Mouse (Mus musculus) cerebellum, postnatal 10 days (tissue): ENCODE data around the gene Rpl19.

Source experiments
- DNase-seq, 2 experiments: peaks; one replicate each; pipeline ENCODE4 v3.0.0; 2021; ENCODE audit warnings: mixed read lengths in 2 of 2

The Rpl19 gene

DNA sequence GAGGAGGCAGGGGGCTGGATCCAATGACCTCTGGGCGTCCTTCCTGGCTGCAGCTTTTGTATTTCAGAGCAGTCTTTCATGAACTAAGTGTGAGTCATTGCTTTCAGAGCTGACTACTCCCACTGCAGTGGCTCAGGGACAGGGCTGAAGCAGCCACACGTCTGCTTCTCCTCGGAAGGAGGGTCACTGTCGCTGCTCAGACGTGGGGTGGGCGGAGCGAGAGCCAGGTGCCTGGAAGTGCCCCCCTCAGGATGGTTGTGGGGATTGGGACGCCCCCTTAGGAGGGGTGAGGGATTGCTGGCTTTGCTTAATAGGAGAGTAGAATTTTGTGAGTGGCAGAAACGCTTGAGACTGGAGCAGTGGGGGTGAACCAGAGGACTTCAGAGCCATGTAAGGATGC lies 31.0 kb downstream of the Rpl19 start:
- DNase-seq: no peak

DNA sequence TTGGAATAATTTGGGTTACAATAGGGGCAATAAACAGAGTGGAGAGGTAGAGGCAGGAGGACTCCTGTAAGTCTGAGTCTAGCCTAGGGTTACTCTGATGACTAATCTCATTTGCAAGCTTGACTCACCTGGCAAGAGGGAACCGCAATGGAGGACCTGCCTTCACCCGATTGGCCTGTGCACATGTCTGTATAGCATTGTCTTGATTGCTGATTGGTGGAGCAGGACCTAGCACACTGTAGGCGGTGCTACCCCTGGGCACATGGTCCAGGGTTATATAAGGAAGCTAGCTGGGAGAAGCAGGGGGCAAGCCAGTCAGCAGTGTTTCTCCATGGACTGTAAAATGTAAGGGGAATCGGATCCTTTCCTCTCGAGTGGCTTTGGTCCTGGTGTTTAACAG lies 31.5 kb downstream of the Rpl19 start:
- peak in 1 of 2 experiments; percentile 47 for DNase-seq

DNA sequence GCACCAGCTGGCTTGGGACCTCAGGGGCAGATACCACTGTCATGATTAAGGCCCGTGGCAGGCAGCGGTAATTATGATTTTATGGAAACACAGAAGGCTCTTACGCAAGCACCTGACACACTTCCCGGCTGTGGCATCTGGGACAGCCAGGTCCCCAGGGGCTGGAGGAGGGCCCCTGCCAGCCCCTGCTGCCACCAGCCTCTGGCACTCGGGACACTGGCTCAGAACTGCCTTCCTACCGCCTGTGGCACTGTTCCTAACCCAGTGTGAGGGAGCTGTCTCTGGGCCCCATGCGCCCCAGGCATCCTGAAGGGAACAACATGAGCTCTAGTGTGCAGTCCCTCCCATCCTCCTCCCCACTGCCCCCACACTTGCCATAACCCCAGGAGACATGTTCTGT lies 33.2 kb downstream of the Rpl19 start:
- peak in 1 of 2 experiments; percentile 56 for DNase-seq

DNA sequence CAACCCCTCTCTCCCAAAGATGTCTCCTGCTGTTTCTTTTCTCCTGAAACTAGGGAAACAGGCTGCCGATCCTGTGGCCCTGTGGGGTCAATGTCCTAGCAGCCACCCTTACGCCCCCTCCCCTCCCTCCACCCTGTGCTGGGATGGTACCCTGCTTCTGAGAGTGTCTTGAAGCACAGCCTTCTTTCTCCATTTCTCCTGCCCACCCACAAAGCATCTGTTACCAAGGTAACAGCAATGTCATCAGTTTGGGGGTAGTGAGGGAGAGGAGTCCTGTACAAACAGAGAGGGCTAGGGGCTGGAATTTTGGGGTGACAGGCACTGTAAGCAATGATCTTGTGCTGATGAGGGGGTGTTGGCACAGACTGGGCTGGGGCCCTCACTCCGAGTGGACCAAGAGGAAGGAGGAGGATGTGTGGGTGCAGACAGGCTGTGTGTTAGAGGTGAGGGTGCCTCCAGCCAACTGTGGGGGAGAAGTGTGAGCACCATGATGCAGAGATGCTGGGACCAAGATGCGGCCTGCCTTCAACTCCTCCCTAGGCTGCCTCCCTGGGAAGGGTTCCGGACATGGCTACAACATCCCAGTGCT lies 33.7 kb downstream of the Rpl19 start:
- DNase-seq: no peak

DNA sequence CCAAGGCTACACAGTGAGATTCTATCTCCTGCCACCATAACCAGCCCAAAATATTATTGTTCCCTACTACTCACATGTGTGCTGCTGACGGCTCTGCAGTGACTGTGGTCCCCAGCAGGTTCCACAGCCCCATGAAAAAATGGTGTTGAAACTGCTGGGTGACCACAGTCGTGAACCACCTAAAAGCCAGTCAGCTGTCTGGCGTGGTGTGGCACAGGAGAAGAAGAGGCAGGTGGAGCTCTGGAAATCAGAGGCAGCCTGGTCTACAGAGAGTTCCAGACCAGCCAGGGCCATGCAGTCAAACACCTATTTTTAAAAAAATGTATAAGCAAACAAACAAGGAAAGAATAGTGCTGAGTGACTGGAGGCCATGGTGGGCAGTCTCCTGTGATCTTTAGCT lies 34.9 kb downstream of the Rpl19 start:
- no peak for DNase-seq

DNA sequence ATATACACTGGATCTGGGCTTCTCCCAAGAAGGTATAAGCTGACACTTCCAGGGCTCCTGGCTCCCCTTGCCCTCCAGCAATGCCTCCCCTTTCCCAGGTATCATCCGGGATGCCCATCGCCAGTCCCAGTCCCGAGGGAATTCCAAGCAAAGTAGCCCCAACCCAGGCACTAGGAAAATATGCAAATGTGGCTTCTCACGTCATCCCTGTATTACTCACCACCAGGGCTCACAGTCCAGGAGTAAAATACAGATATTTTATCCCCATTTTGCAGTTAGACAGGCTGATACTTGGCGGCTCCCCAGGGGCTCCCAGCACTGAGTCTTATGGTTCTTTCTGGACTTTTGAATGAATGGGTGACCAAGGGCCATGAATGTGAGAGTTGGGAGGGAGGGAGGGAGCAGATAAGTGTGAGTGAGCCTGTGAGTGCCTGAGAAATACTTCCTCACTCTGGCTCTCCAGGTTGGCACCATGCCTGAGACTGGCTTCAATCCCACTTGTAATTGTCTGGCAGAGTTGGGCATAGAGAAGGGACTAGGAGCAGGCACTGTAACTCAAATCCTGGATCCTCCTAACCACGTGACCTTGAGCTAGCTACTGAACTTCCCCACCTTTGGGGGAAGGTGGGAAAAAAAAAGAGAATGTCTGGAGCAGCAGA lies 35.5 kb downstream of the Rpl19 start:
- peak; percentile 89 to 91 for DNase-seq

DNA sequence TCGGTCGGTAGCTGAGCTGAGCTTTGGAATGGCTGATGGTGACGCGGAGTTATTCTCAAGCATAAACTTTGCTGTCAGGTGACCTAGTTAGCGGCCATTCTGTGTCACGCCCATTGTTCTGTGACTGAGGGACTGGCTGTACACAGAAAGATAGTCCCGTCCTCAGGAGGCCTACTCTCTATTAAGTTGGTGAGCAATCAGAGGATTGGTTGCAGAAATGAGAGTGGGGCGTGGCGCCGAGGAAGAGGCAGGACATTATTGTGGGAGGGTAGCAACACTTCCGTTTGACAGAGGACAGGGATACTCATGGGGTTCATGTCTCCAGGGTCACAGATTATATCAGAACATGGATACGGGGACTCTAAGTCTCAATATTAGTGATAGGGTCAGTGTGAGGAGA lies 39.7 kb downstream of the Rpl19 start:
- no peak for DNase-seq

DNA sequence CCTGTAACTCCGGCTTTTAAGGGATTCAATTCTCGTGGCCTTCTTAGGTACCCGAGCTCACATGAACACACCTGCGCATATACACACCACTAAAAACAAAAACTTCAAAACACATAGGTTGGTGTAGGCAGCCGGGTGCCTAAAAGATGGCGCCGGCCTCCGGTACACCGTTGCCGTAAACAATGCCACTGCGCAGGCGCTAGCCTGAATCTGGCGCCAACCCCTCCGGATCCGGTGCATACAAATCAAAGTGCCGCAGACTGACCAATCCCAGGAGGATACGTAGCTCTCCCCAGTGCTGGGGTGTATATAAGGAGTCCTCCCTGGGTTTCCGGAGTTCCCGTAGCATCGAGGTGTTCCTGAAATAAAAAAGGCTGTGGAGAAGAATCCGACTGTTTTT lies 40.7 kb downstream of the Rpl19 start:
- no peak for DNase-seq

DNA sequence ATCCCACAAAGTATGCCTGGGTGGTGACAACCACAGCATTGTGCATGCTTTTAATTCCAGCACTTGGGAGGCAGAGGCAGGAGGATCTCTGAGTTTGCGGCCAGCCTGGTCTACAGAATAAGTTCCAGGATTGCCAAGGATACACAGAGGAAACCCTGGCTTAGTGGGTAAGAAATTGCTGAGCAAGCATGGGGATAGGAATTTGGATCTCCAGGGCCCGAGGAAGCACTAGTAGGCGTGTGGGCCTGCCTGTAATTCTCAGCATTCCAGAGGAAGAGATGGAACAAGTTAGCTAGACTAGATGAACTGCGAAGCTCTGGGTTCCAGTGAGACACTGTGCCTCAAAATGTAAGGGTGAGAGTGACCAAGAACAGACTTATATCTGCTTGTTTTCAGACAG lies 46.9 kb downstream of the Rpl19 start:
- no peak for DNase-seq

DNA sequence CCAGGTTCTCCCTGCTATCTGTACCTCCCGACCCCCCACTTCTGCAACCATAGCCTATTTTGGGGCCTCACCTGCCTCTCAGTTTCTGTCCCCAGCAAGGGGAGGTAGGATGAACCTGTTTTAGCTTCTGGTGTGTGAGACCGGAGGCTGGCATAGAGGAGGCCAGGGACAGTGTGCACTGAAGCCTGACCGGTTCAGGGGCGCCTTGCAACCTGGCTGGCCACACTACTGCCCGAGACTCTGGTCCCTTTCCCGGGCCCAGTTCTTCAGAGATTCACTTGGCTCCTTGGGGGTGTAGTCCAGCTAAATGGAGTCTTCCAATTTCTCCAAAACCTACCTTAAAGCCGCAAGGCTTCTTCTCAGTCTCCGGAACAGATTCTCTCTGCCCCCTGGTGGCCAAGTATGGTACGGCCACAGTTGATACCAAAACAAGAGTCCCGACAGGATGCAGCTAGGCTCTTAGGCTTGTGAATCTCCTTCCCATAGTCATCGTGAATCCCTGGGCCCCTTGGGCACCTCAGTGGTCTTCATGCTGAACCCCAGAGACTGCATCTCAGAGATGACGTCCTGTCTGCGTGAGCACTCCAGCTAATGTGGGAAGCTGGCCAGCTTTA lies 48.8 kb downstream of the Rpl19 start:
- DNase-seq: peak; percentile 95 to 98

DNA sequence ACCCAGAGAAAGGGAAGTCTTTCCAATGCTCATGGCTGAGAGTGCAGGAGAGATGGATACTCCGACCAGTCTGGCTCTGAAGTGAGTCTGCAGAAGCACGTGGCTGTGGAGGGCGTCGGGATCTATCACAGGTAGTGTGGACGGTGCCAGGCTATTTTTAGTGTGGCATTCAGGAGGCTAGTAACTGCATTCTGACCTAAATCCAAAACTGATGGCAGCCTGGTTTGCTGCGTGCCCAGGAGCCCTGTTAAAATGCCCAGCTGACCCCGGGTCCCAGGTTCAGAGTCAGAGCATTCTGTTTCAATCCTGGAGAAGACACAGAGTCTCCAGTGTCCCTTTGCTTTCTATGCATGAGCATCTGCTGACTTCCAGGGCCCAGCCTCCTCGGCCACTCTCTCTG lies 50.6 kb downstream of the Rpl19 start:
- peak; percentile 57 to 67 for DNase-seq
